In the genomic region with DNA sequence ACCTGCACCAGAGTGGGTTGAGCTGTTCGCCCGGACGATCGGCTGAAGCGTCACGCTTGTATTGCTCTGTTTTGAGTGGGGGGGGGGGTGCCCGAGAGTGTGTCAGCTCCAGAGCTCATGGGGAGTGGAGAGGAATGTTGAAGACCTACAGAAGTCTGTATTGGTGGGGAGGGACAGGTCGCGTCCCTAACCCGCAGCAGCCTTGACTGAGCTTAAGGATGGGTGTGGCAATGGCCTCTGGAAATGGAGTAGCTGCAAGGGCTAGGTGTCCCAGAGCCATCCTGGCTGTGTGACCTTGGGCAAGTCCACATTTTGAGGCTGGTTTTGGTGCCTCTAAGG, we compare ENCODE assay signal across 9 mouse cellular contexts. TPM values are rescaled to one million over a fixed set of nuclear protein-coding genes. Genes with fewer than 3 reads are reported as not detected.
DNase-seq lines count a peak whose midpoint lies in the region; ATAC-seq and TF ChIP-seq lines count a peak whose summit lies in the region.
"Had no signal": no experiment of that assay in that cellular context is flagged by ENCODE, and none has a peak within 500 bp of the region (broad histone marks: within the 10 kb centered on the region; RNA-seq: fewer than 3 reads in every experiment).

No protein-coding gene starts in this region.

- H3K4me3 ChIP-seq in erythroblast, embryonic 14.5 days (replicated peaks) = peak overlapping the region; percentile 46
- peak overlapping the region; percentile 69 for H3K4me3 ChIP-seq in testis, adult 2 months (ENCODE audit: control insufficient read depth, low read depth, low read length)
- H3K4me3 ChIP-seq in liver, embryonic 11.5 days (ENCODE audit: low read depth, low read length) = peak overlapping the region; percentile 59

- peak overlapping the region; percentile 37; the same call in 1 of the 2 replicates for H3K9ac ChIP-seq in liver, embryonic 11.5 days (ENCODE audit: low read depth, low read length)

- no peaks in the 10 kb centered on the region for H3K36me3 ChIP-seq in erythroblast, embryonic 14.5 days (ENCODE audit: control insufficient read depth)
- no peaks in the 10 kb centered on the region for H3K36me3 ChIP-seq in testis, adult 2 months (ENCODE audit: control insufficient read depth, insufficient read depth, low read length)
- no peaks in the 10 kb centered on the region for H3K36me3 ChIP-seq in liver, embryonic 11.5 days (ENCODE audit: control insufficient read depth, insufficient read depth, low read length)

- peak overlapping the region; percentile 7; the same call in 1 of the 2 replicates for H3K27ac ChIP-seq in testis, adult 2 months (ENCODE audit: control insufficient read depth, insufficient read depth, low read depth, low read length)
- no peak overlapping the region for H3K27ac ChIP-seq in liver, embryonic 11.5 days (ENCODE audit: low read depth, low read length)

- ATAC-seq in erythroblast, adult 5-6 weeks (replicated peaks; ENCODE audit: low FRiP score, poor library complexity, severe bottlenecking) = no peak
- ATAC-seq in liver, embryonic 11.5 days (replicated peaks; ENCODE audit: low FRiP score) = no peak

- H3K27me3 ChIP-seq in erythroblast, embryonic 14.5 days (ENCODE audit: control insufficient read depth) = peaks cover 73% of the 10 kb centered on the region
- H3K27me3 ChIP-seq in testis, adult 2 months (ENCODE audit: control insufficient read depth, insufficient read depth, low read length) = no peaks in the 10 kb centered on the region
- peaks cover 47% of the 10 kb centered on the region for H3K27me3 ChIP-seq in liver, embryonic 11.5 days (replicated peaks; ENCODE audit: control insufficient read depth, insufficient read depth, low read length)

- no peak for TF ChIP-seq CTCF in testis, adult 2 months (IDR thresholded peaks at IDR 0.05; ENCODE audit: control insufficient read depth, insufficient read depth, insufficient replicate concordance, low read depth, low read length)

- no peak for DNase-seq in testis, postnatal 14 days (ENCODE audit: low spot score)
- DNase-seq in liver, embryonic 11.5 days (ENCODE audit: low spot score) = no peak
- no peak for DNase-seq in ovary, adult 18-20 months (ENCODE audit: low spot score)
- DNase-seq in kidney, adult 18-20 months = no peak
- no peak for DNase-seq in layer of hippocampus, postnatal 14 days (ENCODE audit: low spot score in 2 of 2)

- no peak for TF ChIP-seq POLR2A in testis, adult 2 months (IDR thresholded peaks at IDR 0.05; ENCODE audit: control insufficient read depth, low read depth, low read length)

- peaks cover 7% of the 10 kb centered on the region for H3K4me1 ChIP-seq in erythroblast, embryonic 14.5 days (ENCODE audit: control insufficient read depth)
- peaks cover 8% of the 10 kb centered on the region for H3K4me1 ChIP-seq in testis, adult 2 months (ENCODE audit: control insufficient read depth, insufficient read depth, low read length)
- peaks cover 2% of the 10 kb centered on the region; the same call in 1 of the 2 replicates for H3K4me1 ChIP-seq in liver, embryonic 11.5 days (replicated peaks; ENCODE audit: control insufficient read depth, insufficient read depth, low read length)

- WGBS in liver, embryonic 11.5 days = 3% methylated on average over 10 of the region's 10 CpGs

- peak overlapping the region; percentile 86 for H3K4me2 ChIP-seq in liver, embryonic 11.5 days

- H3K9me3 ChIP-seq in erythroblast, embryonic 14.5 days (ENCODE audit: control insufficient read depth, low read length) = no peaks in the 10 kb centered on the region
- H3K9me3 ChIP-seq in liver, embryonic 11.5 days (ENCODE audit: control insufficient read depth, low read length) = no peaks in the 10 kb centered on the region

RNA-seq across cellular contexts. Expression of a gene that starts 0.6 kb away (rescaled TPM):
- polyA plus RNA-seq in erythroblast, embryonic 14.5 days (2012) = 0.01 TPM in 1 of 2 replicates, not detected in the other
- not detected in 2 replicates for total RNA-seq in erythroblast, adult 5-6 weeks (2015; ENCODE audit: low replicate concordance)
- total RNA-seq in erythroblast, adult 5-6 weeks (2017; ENCODE audit: low replicate concordance) = not detected in 2 replicates
- polyA plus RNA-seq in testis, adult 2 months (2012; rRNA removed) = 2.8 and 3.4 TPM in 2 replicates
- 0.77 and 1.3 TPM in 2 replicates for polyA plus RNA-seq in liver, embryonic 11.5 days (2014; fragmentation: Nextera tagmentation; extraction: Ambion mirVana)
- total RNA-seq in layer of hippocampus, postnatal 14 days (2021) = 10 to 100 TPM; 20.7 to 24.3 TPM
- total RNA-seq: neutrophil, adult 5-6 weeks had no signal
